Mouse (Mus musculus) neural tube, embryonic 11.5 days (tissue): Measurements from ENCODE around the gene Pcyox1. TPM values are rescaled to one million over a fixed set of nuclear protein-coding genes. Genes with fewer than 3 reads are reported as not detected.

Experiments
- ATAC-seq: fragments of 200-750 bp; cut with Nextera tagmentation; 2 replicates; pipeline ENCODE4 v1.8.0; 2017; ENCODE audit warnings: moderate number of reproducible peaks, mild to moderate bottlenecking, moderate TSS enrichment, moderate library complexity; ENCODE audit not compliant: insufficient read depth, low FRiP score, low TSS enrichment
- DNase-seq: peaks from one replicate; pipeline ENCODE4 v3.0.0-alpha.2; 2015; ENCODE audit warnings: low spot score
- H3K27ac ChIP-seq: fragments of 300-500 bp; sonication (generic); 2 replicates; pipeline ENCODE4 v1.5.1; 2014; ENCODE audit warnings: low read depth, mild to moderate bottlenecking, low read length
- H3K27me3 ChIP-seq: fragments of 300-500 bp; sonication (generic); 2 replicates; pipeline ENCODE4 v1.6.1; 2014; ENCODE audit warnings: mild to moderate bottlenecking, low read length, mixed read lengths; ENCODE audit not compliant: control insufficient read depth, insufficient read depth
- H3K36me3 ChIP-seq: fragments of 300-500 bp; sonication (generic); 2 replicates; pipeline ENCODE4 v1.6.1; 2014; ENCODE audit warnings: mild to moderate bottlenecking, low read length, moderate library complexity, mixed read lengths; ENCODE audit not compliant: control insufficient read depth, insufficient read depth
- H3K4me1 ChIP-seq: fragments of 300-500 bp; sonication (generic); 2 replicates; pipeline ENCODE4 v1.6.1; 2014; ENCODE audit warnings: low read length, mixed read lengths; ENCODE audit not compliant: control insufficient read depth, insufficient read depth
- H3K4me2 ChIP-seq: fragments of 300-500 bp; sonication (generic); 2 replicates; pipeline ENCODE4 v1.6.1; 2014; ENCODE audit warnings: low read depth, mild to moderate bottlenecking, moderate library complexity
- H3K4me3 ChIP-seq: fragments of 300-500 bp; sonication (generic); 2 replicates; pipeline ENCODE4 v1.5.1; 2014; ENCODE audit warnings: low read depth, low read length
- H3K9ac ChIP-seq: fragments of 300-500 bp; sonication (generic); 2 replicates; pipeline ENCODE4 v1.6.1; 2014; ENCODE audit warnings: mild to moderate bottlenecking, low read length
- H3K9me3 ChIP-seq: fragments of 300-500 bp; sonication (generic); 2 replicates; pipeline ENCODE4 v1.6.1; 2016; ENCODE audit warnings: low read length; ENCODE audit not compliant: control insufficient read depth
- WGBS: fragments of 180-500 bp; shearing (Covaris S2); extraction: QIAGEN DNeasy Blood & Tissue Kit; methylation state at CpG from one replicate; pipeline ENCODE4 v1.1.7; 2014; 5-methylcytosine and 5-hydroxymethylcytosine counted together
- polyA plus RNA-seq: library from polyadenylated mRNA; unstranded; fragments of >200 nt; fragmentation: Nextera tagmentation; extraction: Ambion mirVana; gene quantifications from 2 replicates; pipeline ENCODE4 v1.2.1, GENCODE M21; 2014

The Pcyox1 gene
- polyA plus RNA-seq, 1 experiment from 2014 or later, result 105 TPM

GRCm38 (mm10) chr6:86431531-86431930, 34.6 kb upstream of the Pcyox1 start:
- no peaks in the 10 kb centered on the region for H3K4me1 ChIP-seq
- ATAC-seq (no peak), DNase-seq (no peak)
- WGBS, result 94% methylated on average over 3 of the region's 3 CpGs
- peaks cover 21% of the 10 kb centered on the region for H3K36me3 ChIP-seq
- no peak overlapping the region for H3K27ac ChIP-seq
- H3K27me3 ChIP-seq, result no peaks in the 10 kb centered on the region
- H3K9ac ChIP-seq, result no peak overlapping the region
- H3K4me2 ChIP-seq, result no peak overlapping the region
- no peaks in the 10 kb centered on the region for H3K9me3 ChIP-seq
- H3K4me3 ChIP-seq, result no peak overlapping the region

DNA sequence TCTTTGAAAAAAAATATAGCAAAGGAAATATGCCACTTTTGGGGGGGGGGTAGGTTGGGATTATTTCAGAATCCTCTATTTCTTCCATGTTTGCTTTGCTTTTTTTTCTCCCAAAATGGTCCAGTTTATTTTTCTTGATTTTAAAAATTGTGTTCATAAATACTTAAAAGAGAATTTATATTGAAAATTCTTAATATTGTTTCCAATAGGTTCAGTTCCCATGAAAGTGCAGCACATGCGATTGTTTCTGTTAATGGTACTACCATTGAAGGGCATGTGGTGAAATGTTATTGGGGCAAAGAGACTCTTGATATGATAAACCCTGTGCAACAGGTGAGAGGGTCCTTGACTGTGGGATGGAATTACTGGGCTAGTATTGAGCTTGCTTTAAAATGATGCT, 29.4 kb upstream of the Pcyox1 start, which contains the start of gene Gm44790:
Gene Gm44790, plus strand, starts transcription at position 301 of the 400 bp plus-strand sequence.
- H3K9me3 ChIP-seq, result no peaks in the 10 kb centered on the region
- no peak within 1 kb of the TSS for H3K4me3 ChIP-seq
- H3K4me1 ChIP-seq, result no peaks in the 10 kb centered on the region
- no peak within 1 kb of the TSS for H3K4me2 ChIP-seq
- ATAC-seq (no peak), DNase-seq (no peak)
- H3K9ac ChIP-seq, result no peak within 1 kb of the TSS
- no peaks in the 10 kb centered on the region for H3K27me3 ChIP-seq
- peaks cover 19% of the 10 kb centered on the region for H3K36me3 ChIP-seq
- no peak within 1 kb of the TSS for H3K27ac ChIP-seq
- WGBS, result 95% methylated on average over 1 of the region's 1 CpGs

GRCm38 (mm10) chr6:86420491-86420890, 23.5 kb upstream of the Pcyox1 start:
- DNase-seq (peak; percentile 45), ATAC-seq (no peak)
- H3K9ac ChIP-seq, result no peak overlapping the region
- no peak overlapping the region for H3K4me2 ChIP-seq
- H3K27ac ChIP-seq, result no peak overlapping the region
- no peaks in the 10 kb centered on the region for H3K27me3 ChIP-seq
- no peak overlapping the region for H3K4me3 ChIP-seq
- no peaks in the 10 kb centered on the region for H3K9me3 ChIP-seq
- WGBS, result 79% methylated on average over 6 of the region's 6 CpGs
- H3K36me3 ChIP-seq, result peaks cover 13% of the 10 kb centered on the region
- no peaks in the 10 kb centered on the region for H3K4me1 ChIP-seq

DNA sequence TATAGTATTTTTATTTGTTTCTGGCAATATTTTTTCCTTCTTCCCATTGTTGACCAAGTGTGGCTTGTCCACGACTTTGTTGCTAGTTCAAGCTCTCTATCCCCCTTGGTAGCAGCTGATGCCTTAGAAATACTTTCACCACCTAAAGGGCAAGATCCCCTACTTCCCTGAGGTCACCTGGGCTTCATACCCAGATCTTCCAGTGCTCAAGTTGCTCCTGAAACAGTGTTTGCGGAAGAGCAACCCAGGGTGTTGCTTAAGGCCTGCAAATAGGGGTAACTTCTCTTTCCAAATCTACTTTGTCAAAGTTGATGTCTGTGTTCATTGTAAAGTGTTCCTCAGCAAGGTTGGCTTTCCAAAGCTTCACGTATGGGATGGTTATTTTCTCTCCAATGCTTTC, 22.3 kb upstream of the Pcyox1 start:
- DNase-seq, result no peak
- ATAC-seq, result no peak
- Histone ChIP-seq H3K27ac (no peak overlapping the region), H3K27me3 (no peaks in the 10 kb centered on the region), H3K4me2 (no peak overlapping the region), H3K9me3 (no peaks in the 10 kb centered on the region), H3K36me3 (peaks cover 10% of the 10 kb centered on the region), H3K9ac (no peak overlapping the region), H3K4me1 (no peaks in the 10 kb centered on the region), H3K4me3 (no peak overlapping the region)
- 90% methylated on average over 3 of the region's 3 CpGs for WGBS

GRCm38 (mm10) chr6:86418711-86419110, 21.8 kb upstream of the Pcyox1 start:
- Histone ChIP-seq H3K9ac (no peak overlapping the region), H3K27ac (no peak overlapping the region), H3K4me2 (no peak overlapping the region), H3K27me3 (no peaks in the 10 kb centered on the region), H3K9me3 (no peaks in the 10 kb centered on the region), H3K4me3 (no peak overlapping the region), H3K36me3 (peaks cover 10% of the 10 kb centered on the region), H3K4me1 (no peaks in the 10 kb centered on the region)
- DNase-seq (no peak), ATAC-seq (no peak)
- 96% methylated on average over 6 of the region's 6 CpGs for WGBS

DNA sequence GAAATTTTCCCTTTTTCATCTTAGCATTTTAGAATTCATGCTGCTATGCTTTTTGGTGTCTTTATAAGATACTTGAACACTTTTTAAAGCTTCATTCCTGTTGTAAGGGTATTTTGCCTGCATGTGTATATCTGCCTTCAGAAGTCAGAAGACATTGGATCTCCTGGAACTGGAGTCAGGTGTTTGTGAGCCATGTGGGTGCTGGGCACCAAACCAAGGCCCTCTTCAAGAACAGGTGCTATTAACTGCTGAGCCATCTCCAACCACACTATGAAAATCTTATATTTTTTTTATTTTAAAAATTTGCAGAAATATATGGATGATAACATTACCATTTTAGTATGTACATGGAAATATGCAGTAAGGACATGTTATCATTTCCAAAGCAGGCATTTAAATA, 9.4 kb upstream of the Pcyox1 start:
- Histone ChIP-seq H3K9me3 (no peaks in the 10 kb centered on the region), H3K4me3 (peak overlapping the region; percentile 88; the same call in 1 of the 2 replicates), H3K36me3 (no peaks in the 10 kb centered on the region), H3K4me2 (peak overlapping the region; percentile 43), H3K9ac (no peak overlapping the region), H3K4me1 (peaks cover 4% of the 10 kb centered on the region; the same call in 1 of the 2 replicates), H3K27ac (no peak overlapping the region), H3K27me3 (no peaks in the 10 kb centered on the region)
- ATAC-seq (no peak), DNase-seq (no peak)

DNA sequence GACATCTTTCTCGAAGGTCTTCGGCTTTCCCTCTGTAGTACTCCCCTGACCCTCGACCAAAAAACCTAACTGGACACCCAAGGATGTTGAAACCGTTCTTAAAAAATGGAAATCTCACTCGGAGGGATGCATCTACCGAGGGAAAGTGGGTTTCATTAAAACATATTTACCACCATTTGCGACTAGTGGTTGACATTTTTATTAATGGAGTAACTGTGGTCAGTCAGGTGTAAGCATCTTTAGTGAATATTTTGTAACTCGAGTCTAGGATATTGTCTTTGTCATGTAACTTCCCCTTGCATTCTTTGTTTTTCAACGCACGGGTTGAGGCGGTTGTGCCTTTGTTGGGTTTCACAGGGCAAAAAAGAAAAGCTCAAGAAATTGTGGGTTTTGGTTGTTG, 8.0 kb upstream of the Pcyox1 start:
- ATAC-seq (no peak), DNase-seq (peak; percentile 37)
- H3K4me1 ChIP-seq, result peaks cover 4% of the 10 kb centered on the region; the same call in 1 of the 2 replicates
- no peaks in the 10 kb centered on the region for H3K27me3 ChIP-seq
- H3K27ac ChIP-seq, result peak overlapping the region; percentile 100
- H3K4me3 ChIP-seq, result peak overlapping the region; percentile 88
- peak overlapping the region; percentile 46 for H3K4me2 ChIP-seq
- peak overlapping the region; percentile 99 for H3K9ac ChIP-seq
- WGBS, result under 1% methylated on average over 11 of the region's 11 CpGs
- H3K36me3 ChIP-seq, result no peaks in the 10 kb centered on the region
- H3K9me3 ChIP-seq, result no peaks in the 10 kb centered on the region

DNA sequence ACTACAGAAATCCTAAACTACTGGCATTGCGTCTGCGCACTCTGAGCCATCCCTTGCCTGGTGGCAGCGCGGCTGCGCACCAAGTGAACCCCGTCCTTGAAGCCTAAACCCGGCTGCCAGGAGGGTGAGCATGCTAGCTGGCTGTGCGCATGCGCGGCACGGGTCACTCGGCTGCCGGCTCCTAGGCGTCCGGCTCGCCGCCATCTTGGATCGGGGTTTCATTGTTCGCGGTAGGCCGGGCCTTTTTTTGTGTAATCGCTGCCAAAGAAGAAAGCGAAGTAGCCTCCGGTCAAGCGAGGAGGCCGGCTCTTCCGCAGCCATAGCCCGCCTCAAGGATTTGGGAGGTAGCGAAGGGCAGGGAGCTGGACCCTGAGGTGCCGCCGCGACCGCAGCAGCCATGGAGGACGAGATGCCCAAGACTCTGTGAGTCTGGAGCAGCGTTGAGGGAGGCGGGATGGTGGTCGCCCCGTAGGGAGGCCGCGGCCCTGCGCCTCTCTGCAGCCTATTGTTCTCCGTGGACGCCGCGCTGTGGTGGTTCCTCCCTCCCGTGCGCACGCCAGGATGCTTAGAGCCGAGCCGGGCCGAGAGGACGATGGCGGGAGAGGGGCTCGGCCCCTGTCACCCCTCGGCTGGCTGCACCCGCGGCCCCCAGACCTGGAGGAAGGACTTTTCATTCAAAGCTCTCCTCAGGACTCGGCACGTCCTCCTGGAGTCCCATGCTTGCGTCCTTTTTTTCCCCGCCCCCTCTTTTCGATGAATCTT, 7.3 kb upstream of the Pcyox1 start, which contains the start of gene Tia1:
Gene Tia1, plus strand, starts transcription at position 120 of the 762 bp plus-strand sequence.
- H3K4me1 ChIP-seq, result peaks cover 4% of the 10 kb centered on the region; the same call in 1 of the 2 replicates
- H3K9ac ChIP-seq, result peak within 1 kb of the TSS; percentile 99
- WGBS, result under 1% methylated on average over 62 of the region's 62 CpGs
- H3K36me3 ChIP-seq, result no peaks in the 10 kb centered on the region
- H3K27ac ChIP-seq, result peak within 1 kb of the TSS; percentile 100
- H3K4me3 ChIP-seq, result peak within 1 kb of the TSS; percentile 88
- H3K4me2 ChIP-seq, result peak within 1 kb of the TSS; percentile 46
- peak; percentile 98 for DNase-seq
- no peaks in the 10 kb centered on the region for H3K9me3 ChIP-seq
- H3K27me3 ChIP-seq, result no peaks in the 10 kb centered on the region
- ATAC-seq, result peak; percentile 94

DNA sequence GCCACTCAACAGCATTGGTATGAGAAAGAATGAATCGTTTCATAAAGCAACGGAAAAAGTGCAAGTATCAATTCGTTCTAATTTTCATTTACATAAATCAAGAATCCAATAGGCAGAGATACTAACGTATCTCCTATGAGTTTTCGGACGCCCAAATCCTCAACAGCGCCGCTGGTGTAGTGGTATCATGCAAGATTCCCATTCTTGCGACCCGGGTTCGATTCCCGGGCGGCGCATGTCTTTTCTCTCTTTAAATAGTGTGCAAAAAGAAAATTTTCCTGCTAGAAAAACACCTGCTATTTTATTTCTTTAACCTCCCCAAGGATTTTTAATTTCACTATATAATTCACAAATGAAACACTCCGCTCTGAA, 6.8 kb upstream of the Pcyox1 start:
- ATAC-seq, result peak; percentile 81
- peak overlapping the region; percentile 33 for H3K4me2 ChIP-seq

More for the DNA sequence above, 6.8 kb upstream of the Pcyox1 start:
- H3K9ac ChIP-seq, result no peak overlapping the region; the same call in 1 of the 2 replicates
- peak overlapping the region; percentile 88 for H3K4me3 ChIP-seq
- H3K27me3 ChIP-seq, result no peaks in the 10 kb centered on the region
- no peaks in the 10 kb centered on the region for H3K36me3 ChIP-seq
- H3K9me3 ChIP-seq, result no peaks in the 10 kb centered on the region
- under 1% methylated on average over 15 of the region's 15 CpGs for WGBS
- H3K4me1 ChIP-seq, result peaks cover 4% of the 10 kb centered on the region; the same call in 1 of the 2 replicates
- no peak for DNase-seq
- peak overlapping the region; percentile 100; the same call in 1 of the 2 replicates for H3K27ac ChIP-seq
